Mouse (Mus musculus) liver, postnatal 0 days (tissue): ENCODE results near the gene Lypd4.

Experiments used
- CTCF ChIP-seq: sonication (generic); IDR thresholded peaks from 2 replicates; pipeline ENCODE4 v1.5.1; 2016; ENCODE audit warnings: antibody characterized with exemption, low read depth
- EP300 ChIP-seq: IDR thresholded peaks from 2 replicates; pipeline ENCODE4 v1.6.1; 2016; ENCODE audit warnings: antibody characterized with exemption, low read depth, mild to moderate bottlenecking

DNA sequence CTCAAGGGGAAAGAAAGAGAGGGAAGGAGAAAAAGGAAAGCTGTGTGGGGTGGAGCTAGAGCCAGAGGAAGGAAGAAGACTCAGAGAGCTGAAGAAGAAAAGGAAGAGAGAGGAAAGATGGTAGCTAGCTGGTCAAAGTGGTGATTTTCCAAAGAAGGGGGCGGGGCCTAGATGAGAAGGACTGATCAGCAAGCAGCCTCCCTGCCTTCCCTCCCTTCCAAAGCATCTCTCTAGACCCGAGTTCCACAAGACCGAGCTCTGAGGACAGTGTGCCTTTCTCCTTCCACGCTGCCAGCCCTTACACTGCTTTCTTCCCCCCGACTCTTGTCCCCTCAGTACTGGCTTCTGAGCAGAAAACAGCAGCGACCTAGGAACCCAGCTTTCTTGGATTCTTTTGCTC is 5.6 kb downstream of the Lypd4 start:
- no peak for TF ChIP-seq CTCF
- no peak for TF ChIP-seq EP300
